Mouse (Mus musculus) myocyte (in vitro differentiated cells): ENCODE measurements at regions not wholly inside any gene's neighbourhood (a gene's known extent, or its start where the extent isn't known, plus 50 kb on each side); places are given as distances from the start of the nearest gene placed in this dataset.

Experiments
- E2F4 ChIP-seq: IDR thresholded peaks from one replicate; pipeline ENCODE4 v1.6.1; 2011; ENCODE audit warnings: mild to moderate bottlenecking, control low read depth, moderate library complexity; ENCODE audit not compliant: insufficient read depth
- MYOG ChIP-seq, 3 experiments: IDR thresholded peaks; one replicate each; pipeline ENCODE4 v1.6.1; 2011; ENCODE audit warnings: control low read depth in 2 of 3, low read depth in 2 of 3, mild to moderate bottlenecking in 2 of 3; ENCODE audit not compliant: insufficient read length in 2 of 3, control insufficient read depth in 1 of 3, insufficient read depth in 1 of 3
- POLR2A ChIP-seq: IDR thresholded peaks from one replicate; pipeline ENCODE4 v1.6.1; 2011; ENCODE audit warnings: low read depth, mild to moderate bottlenecking, control low read depth, moderate library complexity; ENCODE audit not compliant: insufficient read length
- USF1 ChIP-seq: IDR thresholded peaks from one replicate; pipeline ENCODE4 v1.6.1; 2011; ENCODE audit warnings: low read depth, mild to moderate bottlenecking, control low read depth, moderate library complexity

DNA sequence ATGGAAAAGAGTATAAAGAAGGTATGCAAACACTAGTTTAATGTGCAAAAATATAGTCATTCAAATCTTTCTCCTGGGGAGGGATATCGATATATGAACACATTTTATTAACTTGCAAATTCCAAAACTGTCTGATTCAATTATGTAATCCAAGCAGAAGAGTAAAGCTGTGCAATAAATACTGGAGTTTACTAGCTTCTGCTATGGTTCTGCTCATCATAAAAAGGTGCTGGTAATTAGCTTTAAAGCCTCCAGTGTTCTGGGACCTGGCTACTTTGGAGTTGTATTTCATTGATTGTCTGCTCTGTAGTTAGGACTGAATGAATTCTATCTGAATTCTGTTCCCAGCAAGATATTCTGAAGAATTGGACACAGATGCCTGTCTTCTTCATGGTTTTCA lies 602.7 kb upstream of the Akr1e1 start:
- TF ChIP-seq POLR2A = no peak
- no peak for TF ChIP-seq E2F4
- no peak for TF ChIP-seq USF1
- TF ChIP-seq MYOG (IDR thresholded peaks at IDR 0.05; ENCODE audit: control insufficient read depth in 1 of 3, insufficient read depth in 1 of 3, insufficient read length in 2 of 3, low read depth in 2 of 3) = no peak
